Mouse (Mus musculus) yolk sac, embryonic 10.5 days (tissue): ENCODE measurements around the gene Mfsd7a.

Experiments
- DNase-seq: peaks from one replicate; pipeline ENCODE4 v3.0.0-alpha.2; 2017; ENCODE audit warnings: low spot score

Gene Mfsd7a

DNA sequence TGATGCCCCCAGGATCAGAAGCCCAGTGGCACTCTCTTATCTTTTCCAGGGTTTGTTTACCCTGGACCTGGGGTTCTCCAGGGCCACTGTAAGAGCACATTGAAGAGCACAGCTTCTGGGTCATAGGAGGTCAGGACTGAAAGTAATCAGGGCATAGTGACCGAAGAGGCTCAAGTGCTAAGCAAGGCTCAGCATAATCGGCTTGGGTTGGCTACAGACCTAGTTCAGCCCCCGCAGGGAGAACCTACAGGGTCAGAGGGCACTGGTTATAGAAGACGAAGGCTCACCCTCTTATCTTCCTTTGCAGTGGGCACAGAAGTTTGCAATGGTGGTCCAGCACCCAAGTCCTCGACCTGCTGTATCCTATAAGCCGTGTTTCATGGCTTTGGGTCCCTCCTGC, 17.5 kb downstream of the Mfsd7a start:
- no peak for DNase-seq

DNA sequence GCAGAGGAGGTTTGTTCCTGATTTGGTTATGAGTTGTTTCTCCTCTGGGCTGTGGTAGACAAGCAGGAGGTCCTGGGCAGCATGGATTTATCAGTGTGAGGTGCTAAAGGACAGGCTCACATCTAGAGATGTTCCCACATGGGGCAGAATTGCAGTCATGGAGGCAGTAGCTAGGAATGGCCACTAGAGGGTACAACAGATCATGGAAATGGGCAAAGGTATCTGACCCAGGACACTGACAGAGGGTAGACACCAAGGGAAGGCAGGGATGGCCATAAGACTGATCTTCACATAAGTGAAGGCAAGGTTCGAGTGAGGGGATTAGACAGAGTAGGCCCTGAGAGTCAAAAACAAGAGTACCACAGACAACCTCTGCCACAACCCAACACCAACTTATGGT, 21.5 kb downstream of the Mfsd7a start:
- peak; percentile 18 for DNase-seq

DNA sequence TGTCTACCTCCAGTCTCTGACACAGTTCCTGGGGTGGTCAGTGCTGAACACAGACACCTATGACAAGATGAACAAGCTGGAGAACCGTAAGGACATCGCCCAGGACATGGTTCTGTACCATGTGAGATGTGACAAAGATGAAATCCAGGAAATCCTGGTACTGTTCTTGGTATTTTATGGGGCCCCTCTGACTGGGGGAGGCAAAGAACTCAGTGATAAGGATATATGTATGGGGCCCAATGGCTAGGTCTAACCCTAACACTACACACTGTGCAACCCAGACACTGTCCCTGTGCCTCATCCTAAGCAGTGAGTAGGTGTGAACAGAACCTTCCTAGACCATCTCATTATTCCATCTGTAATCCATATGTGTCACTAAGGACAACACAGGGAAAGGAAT, 25.3 kb downstream of the Mfsd7a start:
- DNase-seq: no peak

DNA sequence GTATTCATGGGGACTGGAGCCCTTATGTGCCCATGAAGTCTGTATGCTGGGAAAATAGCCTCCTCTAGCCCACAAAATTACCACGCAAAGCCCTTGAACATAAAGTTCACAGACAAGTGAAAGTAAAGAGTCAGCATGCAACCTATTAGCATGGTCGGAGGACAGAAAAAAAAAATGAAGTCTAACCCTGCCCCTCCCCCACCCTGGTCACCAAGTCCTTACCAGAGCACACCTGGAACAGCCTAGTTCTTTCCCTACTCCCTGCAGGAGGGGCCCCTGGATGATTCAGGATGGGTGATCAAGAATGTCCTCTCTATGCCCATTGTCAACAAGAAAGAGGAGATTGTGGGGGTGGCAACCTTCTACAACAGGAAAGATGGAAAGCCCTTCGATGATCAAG, 25.9 kb downstream of the Mfsd7a start:
- DNase-seq: no peak

DNA sequence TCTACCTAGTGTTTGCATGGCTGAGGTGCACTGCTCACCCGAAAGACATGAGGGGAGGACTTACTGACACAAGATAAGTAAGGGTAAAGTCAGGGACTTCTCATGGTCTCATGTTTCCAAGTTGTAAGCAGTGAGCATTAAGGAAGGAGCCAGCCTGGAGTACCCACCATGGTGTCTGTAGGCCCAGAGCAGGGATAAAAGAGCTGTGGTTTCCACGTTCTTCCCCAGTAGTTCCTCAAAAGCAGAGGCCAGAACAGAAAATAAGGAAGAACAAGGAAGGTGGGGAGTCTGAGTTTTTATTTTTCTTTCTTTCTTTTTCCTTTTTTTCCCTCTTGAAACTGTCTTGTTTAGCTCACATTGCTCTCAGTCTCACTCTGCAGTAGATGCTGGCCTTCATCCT, 34.0 kb downstream of the Mfsd7a start:
- DNase-seq: no peak

DNA sequence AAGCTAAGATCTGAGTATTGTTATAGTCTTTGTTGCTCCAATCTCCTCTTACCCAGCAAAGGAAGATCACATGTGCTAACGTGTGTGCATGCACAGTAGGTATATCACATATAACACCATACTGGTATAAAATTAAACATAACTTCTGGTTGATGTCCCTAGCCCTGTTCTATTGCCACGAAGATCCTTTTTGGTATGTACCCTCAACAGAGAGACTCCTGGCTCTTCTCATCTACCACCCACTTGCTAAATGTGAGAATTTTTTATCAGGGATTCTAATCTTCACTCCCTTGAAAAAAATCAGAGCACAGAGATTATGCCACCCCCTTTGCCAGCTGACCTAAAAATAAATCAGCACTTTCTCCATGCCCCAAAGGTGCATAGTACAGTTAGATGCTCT, 41.7 kb downstream of the Mfsd7a start:
- no peak for DNase-seq

DNA sequence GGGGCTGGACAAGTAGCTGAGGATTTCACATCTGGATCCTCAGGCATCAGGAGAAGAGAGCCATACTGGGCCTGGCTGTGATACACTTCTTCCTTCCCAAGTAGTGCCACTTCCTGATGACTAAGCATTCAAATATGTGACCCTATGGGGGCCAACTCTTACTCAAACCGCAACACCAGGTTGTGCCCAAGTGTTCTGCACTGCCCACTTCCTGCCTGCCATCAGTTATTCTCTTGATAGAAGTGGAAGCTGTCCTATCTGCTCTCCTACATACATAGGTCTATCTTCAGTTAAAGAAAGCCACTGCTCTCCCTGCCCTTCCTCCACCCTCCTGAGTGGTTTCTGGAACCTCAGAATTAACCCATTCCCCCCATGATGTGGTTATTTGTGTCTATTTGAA, 43.2 kb downstream of the Mfsd7a start:
- DNase-seq: no peak

DNA sequence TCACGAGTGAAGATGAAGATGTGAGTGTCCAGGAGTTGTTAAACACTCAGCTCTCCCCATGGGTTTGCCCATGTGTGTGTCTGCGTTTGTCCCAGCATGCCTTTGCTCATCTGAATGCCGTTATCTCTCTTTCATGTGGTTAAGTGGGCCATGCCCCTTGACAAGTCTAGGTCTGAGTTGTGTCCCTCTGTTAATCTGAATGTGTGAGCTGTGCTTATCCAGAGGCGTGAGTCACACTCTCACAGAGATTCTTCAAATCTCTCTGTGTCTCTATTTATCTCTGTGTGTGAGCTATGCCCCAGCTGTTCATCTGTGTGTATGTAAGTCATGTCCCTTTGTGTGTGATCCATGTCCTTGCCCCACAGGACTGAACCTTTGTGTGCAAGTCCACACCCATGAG, 45.2 kb downstream of the Mfsd7a start:
- no peak for DNase-seq
